Mouse (Mus musculus): ENCODE measurements at regions not wholly inside any gene's neighbourhood (a gene's known extent, or its start where the extent isn't known, plus 50 kb on each side); places are given as distances from the start of the nearest gene placed in this dataset.

DNA sequence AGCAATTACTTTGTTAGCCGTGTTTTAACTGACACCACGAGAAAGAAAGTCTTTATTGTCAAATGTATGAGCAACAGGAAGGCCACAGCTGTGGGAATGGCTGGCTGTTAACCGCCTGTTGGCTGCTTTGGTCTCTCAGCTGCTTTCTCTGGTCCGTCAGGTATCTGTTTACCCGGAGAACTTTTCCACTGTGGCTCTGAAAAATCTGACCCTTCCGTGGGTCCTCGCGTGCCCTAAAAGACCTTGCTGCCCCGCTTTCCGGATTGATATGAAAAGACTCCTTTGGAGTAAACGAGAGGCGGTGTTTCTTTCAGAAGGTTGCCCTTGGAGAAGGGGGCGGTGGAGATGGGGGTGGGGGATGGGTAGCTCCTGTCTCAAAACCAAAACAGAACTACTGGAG is 75.9 kb downstream of the Sox14 start:
- Histone ChIP-seq H3K9ac (ENCODE audit: low read length) (peak overlapping the region; percentile 40), H3K27me3 (ENCODE audit: control insufficient read depth, insufficient read depth, low read length) (no peaks in the 10 kb centered on the region), H3K4me3 (ENCODE audit: low read depth, low read length) (peak overlapping the region; percentile 19), H3K36me3 (ENCODE audit: control insufficient read depth, insufficient read depth, low read length) (no peaks in the 10 kb centered on the region), H3K9me3 (ENCODE audit: control insufficient read depth, low read length) (no peaks in the 10 kb centered on the region), H3K4me1 (ENCODE audit: control insufficient read depth, insufficient read depth, low read length) (peaks cover 6% of the 10 kb centered on the region; the same call in 1 of the 2 replicates), H3K27ac (replicated peaks; ENCODE audit: low read depth, low read length) (no peak overlapping the region), H3K4me2 (ENCODE audit: low read depth, severe bottlenecking) (peak overlapping the region; percentile 75)
- peak; percentile 47 for DNase-seq (ENCODE audit: low spot score)
- 2% methylated on average over 13 of the region's 13 CpGs for WGBS
- no peak for ATAC-seq (ENCODE audit: insufficient number of reproducible peaks, low FRiP score, low TSS enrichment, low read depth)

DNA sequence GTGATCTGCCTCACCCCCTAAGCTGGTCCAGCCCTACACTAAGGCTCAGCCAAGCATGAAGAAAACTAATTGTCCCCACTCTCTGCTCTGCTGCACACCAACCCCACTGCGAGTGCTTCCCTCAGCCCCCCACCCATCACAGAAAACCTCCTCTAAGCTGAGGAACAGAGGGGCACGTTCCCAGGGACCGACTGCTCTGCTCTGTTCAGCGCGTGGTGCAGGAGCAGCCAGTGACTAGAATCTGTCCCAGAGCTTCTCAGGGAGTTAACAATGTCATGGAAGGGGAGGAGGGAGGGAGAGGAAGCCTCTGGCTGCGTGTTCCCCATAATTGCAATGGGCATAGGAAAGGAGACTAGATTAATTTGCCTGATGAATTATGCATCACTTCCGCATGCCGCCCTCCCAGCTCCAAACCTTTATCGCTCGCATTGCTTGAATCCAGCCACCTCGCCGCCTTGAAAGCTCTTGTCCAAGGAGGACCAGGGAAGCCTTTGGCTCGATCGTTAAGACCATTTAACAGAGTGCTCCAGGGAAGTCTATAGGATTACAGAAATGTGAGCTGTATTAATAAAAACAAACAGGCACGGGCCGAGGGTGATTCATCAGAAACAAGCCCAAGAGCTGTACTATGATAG is 76.5 kb downstream of the Sox14 start:
- Histone ChIP-seq H3K4me2 (ENCODE audit: low read depth, severe bottlenecking) (peak overlapping the region; percentile 75), H3K36me3 (ENCODE audit: control insufficient read depth, insufficient read depth, low read length) (no peaks in the 10 kb centered on the region), H3K27me3 (ENCODE audit: control insufficient read depth, insufficient read depth, low read length) (no peaks in the 10 kb centered on the region), H3K9ac (ENCODE audit: low read length) (peak overlapping the region; percentile 40), H3K27ac (replicated peaks; ENCODE audit: low read depth, low read length) (no peak overlapping the region), H3K4me3 (ENCODE audit: low read depth, low read length) (peak overlapping the region; percentile 19), H3K9me3 (ENCODE audit: control insufficient read depth, low read length) (no peaks in the 10 kb centered on the region), H3K4me1 (ENCODE audit: control insufficient read depth, insufficient read depth, low read length) (peaks cover 6% of the 10 kb centered on the region; the same call in 1 of the 2 replicates)
- 0 out of 2 replicates have a peak, but pooled peaks have one; percentile 26 for ATAC-seq (ENCODE audit: insufficient number of reproducible peaks, low FRiP score, low TSS enrichment, low read depth)
- peak; percentile 44 for DNase-seq (ENCODE audit: low spot score)
- 8% methylated on average over 16 of the region's 16 CpGs for WGBS

DNA sequence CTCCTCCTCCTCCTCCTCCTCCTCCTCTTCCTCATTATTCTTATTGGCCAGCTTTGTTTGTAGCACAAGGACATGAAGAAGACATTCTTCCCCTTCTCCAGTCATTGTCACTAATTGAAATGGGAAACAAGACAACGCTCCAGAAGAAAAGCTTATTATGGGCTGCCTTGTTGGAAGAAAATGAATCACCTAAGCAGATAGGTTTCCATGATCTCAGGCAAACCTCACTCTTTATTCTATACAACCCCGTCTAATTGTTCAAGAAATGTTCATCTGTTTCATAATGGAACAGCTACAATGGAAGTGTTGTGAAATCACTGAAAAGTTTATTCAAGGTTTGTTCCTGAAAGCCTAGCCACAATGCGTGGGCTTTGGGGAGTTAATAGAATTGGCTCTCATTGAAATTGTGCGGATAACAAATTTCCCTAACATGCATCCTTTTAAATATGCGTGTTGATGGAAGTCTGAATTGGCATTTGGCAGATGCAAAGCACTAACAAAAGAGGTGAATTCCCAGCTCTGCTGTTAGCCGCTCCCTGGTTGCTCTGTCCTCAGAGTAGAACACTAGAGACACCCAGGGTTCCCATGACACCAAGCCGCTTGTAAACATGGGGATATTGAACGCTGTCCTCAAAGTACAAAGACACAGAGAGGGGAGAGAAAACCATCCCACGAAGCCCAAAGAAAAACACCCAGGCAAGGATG is 78.8 kb downstream of the Sox14 start:
- no peak overlapping the region for H3K4me3 ChIP-seq (ENCODE audit: low read depth, low read length)
- H3K27ac ChIP-seq (replicated peaks; ENCODE audit: low read depth, low read length), result no peak overlapping the region
- H3K9ac ChIP-seq (ENCODE audit: low read length), result no peak overlapping the region
- no peaks in the 10 kb centered on the region for H3K36me3 ChIP-seq (ENCODE audit: control insufficient read depth, insufficient read depth, low read length)
- H3K9me3 ChIP-seq (ENCODE audit: control insufficient read depth, low read length), result no peaks in the 10 kb centered on the region
- H3K4me1 ChIP-seq (ENCODE audit: control insufficient read depth, insufficient read depth, low read length), result peaks cover 6% of the 10 kb centered on the region; the same call in 1 of the 2 replicates
- no peaks in the 10 kb centered on the region for H3K27me3 ChIP-seq (ENCODE audit: control insufficient read depth, insufficient read depth, low read length)
- WGBS, result 75% methylated on average over 9 of the region's 9 CpGs
- DNase-seq (ENCODE audit: low spot score) (no peak), ATAC-seq (ENCODE audit: insufficient number of reproducible peaks, low FRiP score, low TSS enrichment, low read depth) (no peak)
- no peak overlapping the region for H3K4me2 ChIP-seq (ENCODE audit: low read depth, severe bottlenecking)

- WGBS, result 88% methylated on average over 7 of the region's 7 CpGs
- no peak overlapping the region for H3K27ac ChIP-seq (replicated peaks; ENCODE audit: low read depth, low read length)
- ATAC-seq (ENCODE audit: insufficient number of reproducible peaks, low FRiP score, low TSS enrichment, low read depth), result no peak
- no peaks in the 10 kb centered on the region for H3K9me3 ChIP-seq (ENCODE audit: control insufficient read depth, low read length)
- H3K36me3 ChIP-seq (ENCODE audit: control insufficient read depth, insufficient read depth, low read length), result no peaks in the 10 kb centered on the region
- H3K4me3 ChIP-seq (ENCODE audit: low read depth, low read length), result no peak overlapping the region
- no peak overlapping the region for H3K9ac ChIP-seq (ENCODE audit: low read length)
- no peak for DNase-seq (ENCODE audit: low spot score)
- H3K4me1 ChIP-seq (ENCODE audit: control insufficient read depth, insufficient read depth, low read length), result no peaks in the 10 kb centered on the region
- H3K4me2 ChIP-seq (ENCODE audit: low read depth, severe bottlenecking), result no peak overlapping the region
- H3K27me3 ChIP-seq (ENCODE audit: control insufficient read depth, insufficient read depth, low read length), result no peaks in the 10 kb centered on the region
Observed at GRCm38 (mm10) chr9:99792700-99793099, 75.6 kb upstream of the Cldn18 start.

DNA sequence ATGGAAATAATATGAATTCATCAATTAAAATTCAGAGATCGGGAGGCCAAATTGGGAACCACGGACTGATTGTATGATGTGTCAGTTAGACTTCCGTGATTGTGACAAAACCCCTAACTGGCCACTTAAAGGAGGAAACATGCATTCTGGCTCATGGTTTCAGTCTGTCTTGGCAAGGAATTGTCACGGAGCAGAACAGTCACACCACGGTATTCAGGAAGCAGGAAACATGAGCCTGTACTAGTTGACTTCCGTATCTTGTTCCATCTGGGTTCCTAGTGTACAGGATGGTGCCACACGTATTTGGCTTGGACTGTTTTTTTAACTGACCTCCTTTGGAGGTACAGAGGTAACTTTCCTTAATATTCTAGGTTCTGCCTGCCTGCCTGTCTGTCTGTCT is 69.8 kb upstream of the Cldn18 start:
- H3K9ac ChIP-seq (ENCODE audit: low read length), result no peak overlapping the region
- H3K4me1 ChIP-seq (ENCODE audit: control insufficient read depth, insufficient read depth, low read length), result no peaks in the 10 kb centered on the region
- WGBS, result 79% methylated on average over 7 of the region's 7 CpGs
- H3K9me3 ChIP-seq (ENCODE audit: control insufficient read depth, low read length), result no peaks in the 10 kb centered on the region
- no peaks in the 10 kb centered on the region for H3K36me3 ChIP-seq (ENCODE audit: control insufficient read depth, insufficient read depth, low read length)
- DNase-seq (ENCODE audit: low spot score) (no peak), ATAC-seq (ENCODE audit: insufficient number of reproducible peaks, low FRiP score, low TSS enrichment, low read depth) (no peak)
- H3K4me2 ChIP-seq (ENCODE audit: low read depth, severe bottlenecking), result no peak overlapping the region
- H3K27ac ChIP-seq (replicated peaks; ENCODE audit: low read depth, low read length), result no peak overlapping the region
- H3K4me3 ChIP-seq (ENCODE audit: low read depth, low read length), result no peak overlapping the region
- H3K27me3 ChIP-seq (ENCODE audit: control insufficient read depth, insufficient read depth, low read length), result no peaks in the 10 kb centered on the region

DNA sequence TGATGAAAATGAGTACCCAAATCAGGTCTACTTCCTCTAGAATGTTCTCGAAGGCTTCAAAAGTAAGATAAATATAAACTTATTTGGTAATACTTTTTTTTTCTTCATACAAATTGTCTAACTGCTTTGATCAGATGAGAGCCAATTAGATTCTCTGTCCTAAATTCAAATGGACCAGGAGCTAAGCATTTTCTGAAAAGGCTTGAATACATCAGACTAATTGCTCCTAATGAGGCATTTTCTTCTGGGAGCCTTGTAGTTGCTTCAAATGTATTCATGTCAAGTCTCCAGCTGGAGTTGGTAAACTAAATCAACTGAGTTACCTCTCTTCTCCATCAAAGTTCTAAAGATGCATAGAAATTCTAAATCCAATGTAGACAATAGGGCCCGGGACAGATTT is 66.1 kb upstream of the Cldn18 start:
- Histone ChIP-seq H3K27ac (replicated peaks; ENCODE audit: low read depth, low read length) (no peak overlapping the region), H3K9ac (ENCODE audit: low read length) (no peak overlapping the region), H3K4me3 (ENCODE audit: low read depth, low read length) (no peak overlapping the region), H3K4me1 (ENCODE audit: control insufficient read depth, insufficient read depth, low read length) (no peaks in the 10 kb centered on the region), H3K4me2 (ENCODE audit: low read depth, severe bottlenecking) (no peak overlapping the region), H3K27me3 (ENCODE audit: control insufficient read depth, insufficient read depth, low read length) (no peaks in the 10 kb centered on the region), H3K9me3 (ENCODE audit: control insufficient read depth, low read length) (no peaks in the 10 kb centered on the region), H3K36me3 (ENCODE audit: control insufficient read depth, insufficient read depth, low read length) (no peaks in the 10 kb centered on the region)
- ATAC-seq (ENCODE audit: insufficient number of reproducible peaks, low FRiP score, low TSS enrichment, low read depth) (no peak), DNase-seq (ENCODE audit: low spot score) (no peak)
- WGBS, result 84% methylated on average over 2 of the region's 2 CpGs

- Histone ChIP-seq H3K9me3 (ENCODE audit: control insufficient read depth, low read length) (no peaks in the 10 kb centered on the region), H3K9ac (ENCODE audit: low read length) (no peak overlapping the region), H3K4me3 (ENCODE audit: low read depth, low read length) (no peak overlapping the region), H3K4me1 (ENCODE audit: control insufficient read depth, insufficient read depth, low read length) (no peaks in the 10 kb centered on the region), H3K27me3 (ENCODE audit: control insufficient read depth, insufficient read depth, low read length) (no peaks in the 10 kb centered on the region), H3K4me2 (ENCODE audit: low read depth, severe bottlenecking) (no peak overlapping the region), H3K27ac (replicated peaks; ENCODE audit: low read depth, low read length) (no peak overlapping the region), H3K36me3 (ENCODE audit: control insufficient read depth, insufficient read depth, low read length) (no peaks in the 10 kb centered on the region)
- DNase-seq (ENCODE audit: low spot score), result no peak
- no peak for ATAC-seq (ENCODE audit: insufficient number of reproducible peaks, low FRiP score, low TSS enrichment, low read depth)
- 32% methylated on average over 7 of the region's 7 CpGs for WGBS
Observed at GRCm38 (mm10) chr9:99782364-99783119, 65.5 kb upstream of the Cldn18 start.

DNA sequence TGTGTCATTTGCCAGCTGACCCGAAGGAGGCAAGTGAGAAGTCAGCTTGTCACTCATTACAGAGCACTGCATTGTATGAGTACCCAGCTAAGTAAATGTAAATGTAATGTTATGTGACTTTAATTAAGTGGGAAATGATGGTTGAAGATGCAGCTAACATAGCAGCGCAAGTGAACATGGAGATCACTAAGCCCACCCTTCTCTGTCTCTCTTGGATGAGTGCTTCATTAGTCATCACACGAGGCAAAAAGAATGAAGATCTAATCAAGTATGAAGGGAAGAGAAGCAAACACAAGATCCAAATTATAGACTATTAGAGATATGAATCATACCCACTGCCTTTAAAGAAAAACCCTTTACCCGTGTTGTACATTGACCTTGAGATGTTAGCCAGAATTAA is 61.8 kb upstream of the Cldn18 start:
- DNase-seq (ENCODE audit: low spot score) (no peak), ATAC-seq (ENCODE audit: insufficient number of reproducible peaks, low FRiP score, low TSS enrichment, low read depth) (no peak)
- Histone ChIP-seq H3K9ac (ENCODE audit: low read length) (no peak overlapping the region), H3K4me3 (ENCODE audit: low read depth, low read length) (no peak overlapping the region), H3K4me1 (ENCODE audit: control insufficient read depth, insufficient read depth, low read length) (no peaks in the 10 kb centered on the region), H3K27ac (replicated peaks; ENCODE audit: low read depth, low read length) (no peak overlapping the region), H3K4me2 (ENCODE audit: low read depth, severe bottlenecking) (no peak overlapping the region), H3K27me3 (ENCODE audit: control insufficient read depth, insufficient read depth, low read length) (no peaks in the 10 kb centered on the region), H3K9me3 (ENCODE audit: control insufficient read depth, low read length) (no peaks in the 10 kb centered on the region), H3K36me3 (ENCODE audit: control insufficient read depth, insufficient read depth, low read length) (no peaks in the 10 kb centered on the region)
- WGBS, result 81% methylated on average over 4 of the region's 4 CpGs
